Mouse (Mus musculus): ENCODE data around the gene Tas2r135. TPM values are rescaled to one million over a fixed set of nuclear protein-coding genes. Genes with fewer than 3 reads are reported as not detected.

The Tas2r135 gene
- polyA plus RNA-seq, 1 experiment from 2014 or later: not detected

- no peak overlapping the region for H3K4me3 ChIP-seq (ENCODE audit: low read depth, low read length)
- H3K9me3 ChIP-seq (replicated peaks; ENCODE audit: control insufficient read depth, low read length): no peaks in the 10 kb centered on the region
- 60% methylated on average over 4 of the region's 4 CpGs for WGBS
- no peak for ATAC-seq (replicated peaks; ENCODE audit: insufficient number of reproducible peaks, low FRiP score, low TSS enrichment, low read depth)
- H3K36me3 ChIP-seq (replicated peaks; ENCODE audit: control insufficient read depth, insufficient read depth, low read depth, low read length): no peaks in the 10 kb centered on the region
- no peaks in the 10 kb centered on the region for H3K4me1 ChIP-seq (ENCODE audit: control insufficient read depth, insufficient read depth, low read length)
- no peak overlapping the region for H3K27ac ChIP-seq (replicated peaks; ENCODE audit: low read depth, low read length)
- no peaks in the 10 kb centered on the region for H3K27me3 ChIP-seq (ENCODE audit: control insufficient read depth, insufficient read depth, low read length)
- no peak overlapping the region for H3K4me2 ChIP-seq (ENCODE audit: low read depth, low read length)
- no peak for DNase-seq (ENCODE audit: low spot score)
- H3K9ac ChIP-seq (replicated peaks; ENCODE audit: low read length): no peak overlapping the region
Measured at GRCm38 (mm10) chr6:42385635-42386034, 19.6 kb upstream of the Tas2r135 start.

- DNase-seq (ENCODE audit: low spot score) (no peak), ATAC-seq (replicated peaks; ENCODE audit: insufficient number of reproducible peaks, low FRiP score, low TSS enrichment, low read depth) (no peak)
- Histone ChIP-seq H3K27ac (replicated peaks; ENCODE audit: low read depth, low read length) (no peak overlapping the region), H3K9me3 (replicated peaks; ENCODE audit: control insufficient read depth, low read length) (no peaks in the 10 kb centered on the region), H3K36me3 (replicated peaks; ENCODE audit: control insufficient read depth, insufficient read depth, low read depth, low read length) (no peaks in the 10 kb centered on the region), H3K9ac (replicated peaks; ENCODE audit: low read length) (no peak overlapping the region), H3K27me3 (ENCODE audit: control insufficient read depth, insufficient read depth, low read length) (no peaks in the 10 kb centered on the region), H3K4me2 (ENCODE audit: low read depth, low read length) (no peak overlapping the region), H3K4me1 (ENCODE audit: control insufficient read depth, insufficient read depth, low read length) (no peaks in the 10 kb centered on the region), H3K4me3 (ENCODE audit: low read depth, low read length) (no peak overlapping the region)
- WGBS: 44% methylated on average over 2 of the region's 2 CpGs
Measured at GRCm38 (mm10) chr6:42391796-42392330, 13.4 kb upstream of the Tas2r135 start.

- Histone ChIP-seq H3K36me3 (replicated peaks; ENCODE audit: control insufficient read depth, insufficient read depth, low read depth, low read length) (no peaks in the 10 kb centered on the region), H3K4me1 (ENCODE audit: control insufficient read depth, insufficient read depth, low read length) (no peaks in the 10 kb centered on the region), H3K9ac (replicated peaks; ENCODE audit: low read length) (no peak overlapping the region), H3K4me2 (ENCODE audit: low read depth, low read length) (no peak overlapping the region), H3K9me3 (replicated peaks; ENCODE audit: control insufficient read depth, low read length) (no peaks in the 10 kb centered on the region), H3K4me3 (ENCODE audit: low read depth, low read length) (no peak overlapping the region), H3K27ac (replicated peaks; ENCODE audit: low read depth, low read length) (no peak overlapping the region), H3K27me3 (ENCODE audit: control insufficient read depth, insufficient read depth, low read length) (no peaks in the 10 kb centered on the region)
- no peak for DNase-seq (ENCODE audit: low spot score)
- WGBS: 74% methylated on average over 9 of the region's 9 CpGs
- ATAC-seq (replicated peaks; ENCODE audit: insufficient number of reproducible peaks, low FRiP score, low TSS enrichment, low read depth): no peak
Measured at GRCm38 (mm10) chr6:42395960-42396809, 9.0 kb upstream of the Tas2r135 start.

- no peaks in the 10 kb centered on the region for H3K36me3 ChIP-seq (replicated peaks; ENCODE audit: control insufficient read depth, insufficient read depth, low read depth, low read length)
- DNase-seq (ENCODE audit: low spot score) (no peak), ATAC-seq (replicated peaks; ENCODE audit: insufficient number of reproducible peaks, low FRiP score, low TSS enrichment, low read depth) (no peak)
- H3K27me3 ChIP-seq (ENCODE audit: control insufficient read depth, insufficient read depth, low read length): no peaks in the 10 kb centered on the region
- H3K27ac ChIP-seq (replicated peaks; ENCODE audit: low read depth, low read length): no peak overlapping the region
- 66% methylated on average over 3 of the region's 3 CpGs for WGBS
- no peaks in the 10 kb centered on the region for H3K9me3 ChIP-seq (replicated peaks; ENCODE audit: control insufficient read depth, low read length)
- H3K4me2 ChIP-seq (ENCODE audit: low read depth, low read length): no peak overlapping the region
- no peak overlapping the region for H3K9ac ChIP-seq (replicated peaks; ENCODE audit: low read length)
- H3K4me3 ChIP-seq (ENCODE audit: low read depth, low read length): no peak overlapping the region
- H3K4me1 ChIP-seq (ENCODE audit: control insufficient read depth, insufficient read depth, low read length): no peaks in the 10 kb centered on the region
Measured at GRCm38 (mm10) chr6:42397041-42397657, 8.1 kb upstream of the Tas2r135 start.

DNA sequence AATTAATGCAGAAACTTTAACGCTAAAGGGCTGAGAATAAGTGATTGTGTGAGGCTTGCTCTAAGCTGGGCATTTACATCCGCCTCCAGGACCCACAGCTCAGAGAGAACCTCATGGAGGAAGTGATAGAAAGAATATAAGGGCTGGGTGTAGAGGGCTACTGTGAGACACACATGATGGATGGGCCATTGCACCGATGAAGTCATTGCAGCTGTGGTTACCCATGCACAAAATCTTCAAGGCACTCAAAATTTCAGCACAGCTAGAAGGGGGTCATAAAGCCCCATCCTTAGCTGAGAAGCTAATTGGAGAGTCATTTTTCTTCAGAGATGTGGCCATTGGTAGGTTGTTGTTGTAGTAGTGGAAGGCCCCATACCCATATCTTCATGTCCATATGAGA, 6.9 kb upstream of the Tas2r135 start:
- ATAC-seq (replicated peaks; ENCODE audit: insufficient number of reproducible peaks, low FRiP score, low TSS enrichment, low read depth) (no peak), DNase-seq (ENCODE audit: low spot score) (no peak)
- WGBS: 89% methylated on average over 3 of the region's 3 CpGs
- Histone ChIP-seq H3K9ac (replicated peaks; ENCODE audit: low read length) (no peak overlapping the region), H3K4me1 (ENCODE audit: control insufficient read depth, insufficient read depth, low read length) (no peaks in the 10 kb centered on the region), H3K36me3 (replicated peaks; ENCODE audit: control insufficient read depth, insufficient read depth, low read depth, low read length) (no peaks in the 10 kb centered on the region), H3K9me3 (replicated peaks; ENCODE audit: control insufficient read depth, low read length) (no peaks in the 10 kb centered on the region), H3K27ac (replicated peaks; ENCODE audit: low read depth, low read length) (no peak overlapping the region), H3K27me3 (ENCODE audit: control insufficient read depth, insufficient read depth, low read length) (no peaks in the 10 kb centered on the region), H3K4me2 (ENCODE audit: low read depth, low read length) (no peak overlapping the region), H3K4me3 (ENCODE audit: low read depth, low read length) (no peak overlapping the region)

GRCm38 (mm10) chr6:42398998-42399397, 6.2 kb upstream of the Tas2r135 start:
- no peak overlapping the region for H3K4me2 ChIP-seq (ENCODE audit: low read depth, low read length)
- 92% methylated on average over 1 of the region's 1 CpGs for WGBS
- H3K9me3 ChIP-seq (replicated peaks; ENCODE audit: control insufficient read depth, low read length): no peaks in the 10 kb centered on the region
- no peak for ATAC-seq (replicated peaks; ENCODE audit: insufficient number of reproducible peaks, low FRiP score, low TSS enrichment, low read depth)
- H3K27ac ChIP-seq (replicated peaks; ENCODE audit: low read depth, low read length): no peak overlapping the region
- H3K36me3 ChIP-seq (replicated peaks; ENCODE audit: control insufficient read depth, insufficient read depth, low read depth, low read length): no peaks in the 10 kb centered on the region
- no peaks in the 10 kb centered on the region for H3K4me1 ChIP-seq (ENCODE audit: control insufficient read depth, insufficient read depth, low read length)
- H3K9ac ChIP-seq (replicated peaks; ENCODE audit: low read length): no peak overlapping the region
- H3K27me3 ChIP-seq (ENCODE audit: control insufficient read depth, insufficient read depth, low read length): no peaks in the 10 kb centered on the region
- no peak for DNase-seq (ENCODE audit: low spot score)
- no peak overlapping the region for H3K4me3 ChIP-seq (ENCODE audit: low read depth, low read length)

GRCm38 (mm10) chr6:42399938-42400337, 5.3 kb upstream of the Tas2r135 start, which contains the start of gene Tas2r143:
Gene Tas2r143 (plus strand): TSS chr6:42400238.
- 92% methylated on average over 1 of the region's 1 CpGs for WGBS

DNA sequence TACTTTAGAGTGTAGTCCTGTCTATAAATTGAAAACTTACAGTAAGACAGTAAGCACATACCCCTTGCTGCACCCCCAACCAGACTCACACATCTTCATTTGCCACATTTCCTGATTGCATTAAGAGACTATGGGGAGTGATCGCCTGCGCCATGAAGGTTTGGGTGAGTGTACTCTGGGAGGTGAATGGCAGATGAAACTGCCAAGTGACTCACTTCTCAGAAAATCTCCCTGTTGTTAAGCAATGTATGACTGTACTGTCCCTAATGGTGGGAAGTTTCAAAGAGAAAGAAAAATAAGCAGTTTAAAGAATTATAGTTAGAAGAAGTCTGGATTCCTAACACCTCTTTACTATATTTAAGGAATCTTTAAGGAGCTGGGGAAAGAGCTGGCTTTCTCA, 14.2 kb downstream of the Tas2r135 start:
- Histone ChIP-seq H3K9ac (replicated peaks; ENCODE audit: low read length) (no peak overlapping the region), H3K4me1 (ENCODE audit: control insufficient read depth, insufficient read depth, low read length) (no peaks in the 10 kb centered on the region)

More at GRCm38 (mm10) chr6:42399938-42400337, 5.3 kb upstream of the Tas2r135 start, which contains the start of gene Tas2r143:
- ATAC-seq (replicated peaks; ENCODE audit: insufficient number of reproducible peaks, low FRiP score, low TSS enrichment, low read depth) (no peak), DNase-seq (ENCODE audit: low spot score) (no peak)
- Histone ChIP-seq H3K9ac (replicated peaks; ENCODE audit: low read length) (no peak within 1 kb of the TSS), H3K4me2 (ENCODE audit: low read depth, low read length) (no peak within 1 kb of the TSS), H3K36me3 (replicated peaks; ENCODE audit: control insufficient read depth, insufficient read depth, low read depth, low read length) (no peaks in the 10 kb centered on the region), H3K4me1 (ENCODE audit: control insufficient read depth, insufficient read depth, low read length) (no peaks in the 10 kb centered on the region), H3K4me3 (ENCODE audit: low read depth, low read length) (no peak within 1 kb of the TSS), H3K27me3 (ENCODE audit: control insufficient read depth, insufficient read depth, low read length) (no peaks in the 10 kb centered on the region), H3K9me3 (replicated peaks; ENCODE audit: control insufficient read depth, low read length) (no peaks in the 10 kb centered on the region), H3K27ac (replicated peaks; ENCODE audit: low read depth, low read length) (no peak within 1 kb of the TSS)

More for the DNA sequence above, 14.2 kb downstream of the Tas2r135 start:
- DNase-seq (ENCODE audit: low spot score): no peak
- no peaks in the 10 kb centered on the region for H3K36me3 ChIP-seq (replicated peaks; ENCODE audit: control insufficient read depth, insufficient read depth, low read depth, low read length)
- WGBS: 86% methylated on average over 2 of the region's 2 CpGs
- H3K9me3 ChIP-seq (replicated peaks; ENCODE audit: control insufficient read depth, low read length): no peaks in the 10 kb centered on the region
- H3K4me2 ChIP-seq (ENCODE audit: low read depth, low read length): no peak overlapping the region
- H3K27me3 ChIP-seq (ENCODE audit: control insufficient read depth, insufficient read depth, low read length): no peaks in the 10 kb centered on the region
- ATAC-seq (replicated peaks; ENCODE audit: insufficient number of reproducible peaks, low FRiP score, low TSS enrichment, low read depth): no peak
- no peak overlapping the region for H3K4me3 ChIP-seq (ENCODE audit: low read depth, low read length)
- H3K27ac ChIP-seq (replicated peaks; ENCODE audit: low read depth, low read length): no peak overlapping the region

Data from embryonic facial prominence, embryonic 11.5 days (tissue).